In genomic region chr1:62374427-62375050, GRCm38 (mm10) we compare ENCODE assay signal across 23 mouse cellular contexts.
DNase-seq lines count a peak whose midpoint lies in the region; ATAC-seq and TF ChIP-seq lines count a peak whose summit lies in the region.
"Had no signal": no experiment of that assay in that cellular context is flagged by ENCODE, and none has a peak within 500 bp of the region (broad histone marks: within the 10 kb centered on the region; RNA-seq: fewer than 3 reads in every experiment).

No protein-coding gene starts in this region.

- intact Hi-C loops in gastrocnemius, adult 2 months (cut with DNase I), result no loop called here
- intact Hi-C loops in gastrocnemius, postnatal 14 days (cut with DNase I; ENCODE audit: low total_unique reads), result no loop called here

- no peak overlapping the region for H3K4me2 ChIP-seq in embryonic facial prominence, embryonic 11.5 days (ENCODE audit: low read depth, low read length)
- no peak overlapping the region for H3K4me2 ChIP-seq in limb, embryonic 11.5 days (ENCODE audit: low read depth, severe bottlenecking)
- H3K4me2 ChIP-seq: embryonic facial prominence, embryonic 13.5 days; forebrain, embryonic 13.5 days; hindbrain, embryonic 12.5 days had no signal

- WGBS in embryonic facial prominence, embryonic 11.5 days, result 38% methylated on average over 7 of the region's 7 CpGs
- 40% methylated on average over 7 of the region's 7 CpGs for WGBS in limb, embryonic 11.5 days

- no peaks in the 10 kb centered on the region for H3K27me3 ChIP-seq in embryonic facial prominence, embryonic 11.5 days (ENCODE audit: control insufficient read depth, insufficient read depth, low read length)
- no peaks in the 10 kb centered on the region for H3K27me3 ChIP-seq in limb, embryonic 11.5 days (ENCODE audit: control insufficient read depth, insufficient read depth, low read length)
- H3K27me3 ChIP-seq: forebrain, embryonic 13.5 days; heart, embryonic 13.5 days; Patski had no signal

- peak overlapping the region; percentile 51; the same call in 1 of the 2 replicates for H3K27ac ChIP-seq in gastrocnemius, adult 2 months
- no peak overlapping the region for H3K27ac ChIP-seq in embryonic facial prominence, embryonic 11.5 days (replicated peaks; ENCODE audit: low read depth, low read length)
- no peak overlapping the region for H3K27ac ChIP-seq in limb, embryonic 11.5 days (replicated peaks; ENCODE audit: low read depth, low read length)
- H3K27ac ChIP-seq: embryonic facial prominence, embryonic 13.5 days; forebrain, embryonic 13.5 days; heart, adult 2 months; heart, embryonic 13.5 days; hindbrain, embryonic 12.5 days; hindbrain, postnatal 0 days had no signal

- ATAC-seq in embryonic facial prominence, embryonic 11.5 days (replicated peaks; ENCODE audit: insufficient number of reproducible peaks, low FRiP score, low TSS enrichment, low read depth), result no peak
- ATAC-seq in limb, embryonic 11.5 days (ENCODE audit: insufficient number of reproducible peaks, low FRiP score, low TSS enrichment, low read depth), result no peak
- no peak for ATAC-seq in erythroblast, adult 5-6 weeks (replicated peaks; ENCODE audit: low FRiP score, poor library complexity, severe bottlenecking)
- ATAC-seq: activated CD4-positive, CD25-positive, alpha-beta regulatory T cell, adult 4 months; forebrain, embryonic 13.5 days; forebrain, postnatal 0 days; hindbrain, postnatal 0 days; Patski had no signal

- H3K4me1 ChIP-seq in embryonic facial prominence, embryonic 11.5 days (ENCODE audit: control insufficient read depth, insufficient read depth, low read length), result no peaks in the 10 kb centered on the region
- peaks cover 10% of the 10 kb centered on the region for H3K4me1 ChIP-seq in limb, embryonic 11.5 days (ENCODE audit: control insufficient read depth, insufficient read depth, low read length)
- H3K4me1 ChIP-seq: forebrain, embryonic 13.5 days; hindbrain, embryonic 12.5 days had no signal

- no peak for DNase-seq in gastrocnemius, adult 2 months
- no peak for DNase-seq in gastrocnemius, postnatal 14 days
- DNase-seq in embryo, embryonic 10.5 days (ENCODE audit: low spot score), result peak; percentile 45
- DNase-seq in embryonic facial prominence, embryonic 11.5 days (ENCODE audit: low spot score), result peak; percentile 58
- DNase-seq in limb, embryonic 11.5 days (ENCODE audit: low spot score), result peak; percentile 28
- no peak for DNase-seq in thymus, postnatal 14 days
- DNase-seq: adrenal gland, adult 2 months; adrenal gland, postnatal 25 days; cerebellum, adult 2 months; cerebellum, postnatal 10 days; forebrain, postnatal 0 days; gastrocnemius, postnatal 10 days; heart, adult 2 months; heart, postnatal 36 days; kidney, adult 11 months had no signal

- H3K9me3 ChIP-seq in embryonic facial prominence, embryonic 11.5 days (replicated peaks; ENCODE audit: control insufficient read depth, low read length), result no peaks in the 10 kb centered on the region
- H3K9me3 ChIP-seq in limb, embryonic 11.5 days (ENCODE audit: control insufficient read depth, low read length), result no peaks in the 10 kb centered on the region
- H3K9me3 ChIP-seq: heart, embryonic 13.5 days; hindbrain, embryonic 12.5 days had no signal

- TF ChIP-seq CTCF in gastrocnemius, adult 2 months (IDR thresholded peaks at IDR 0.05), result no peak

- no peak overlapping the region for H3K9ac ChIP-seq in embryonic facial prominence, embryonic 11.5 days (replicated peaks; ENCODE audit: low read length)
- no peak overlapping the region for H3K9ac ChIP-seq in limb, embryonic 11.5 days (ENCODE audit: low read length)
- H3K9ac ChIP-seq: embryonic facial prominence, embryonic 13.5 days; forebrain, embryonic 13.5 days; forebrain, postnatal 0 days; heart, embryonic 13.5 days; hindbrain, embryonic 12.5 days had no signal

- H3K4me3 ChIP-seq in gastrocnemius, adult 2 months, result no peak overlapping the region
- no peak overlapping the region for H3K4me3 ChIP-seq in embryonic facial prominence, embryonic 11.5 days (ENCODE audit: low read depth, low read length)
- no peak overlapping the region for H3K4me3 ChIP-seq in limb, embryonic 11.5 days (ENCODE audit: low read depth, low read length)
- H3K4me3 ChIP-seq: embryonic facial prominence, embryonic 13.5 days; forebrain, embryonic 13.5 days; heart, adult 2 months; heart, embryonic 13.5 days; hindbrain, embryonic 12.5 days had no signal

- no peaks in the 10 kb centered on the region for H3K36me3 ChIP-seq in embryonic facial prominence, embryonic 11.5 days (replicated peaks; ENCODE audit: control insufficient read depth, insufficient read depth, low read depth, low read length)
- no peaks in the 10 kb centered on the region for H3K36me3 ChIP-seq in limb, embryonic 11.5 days (ENCODE audit: control insufficient read depth, insufficient read depth, low read length)
- H3K36me3 ChIP-seq: embryonic facial prominence, embryonic 13.5 days; heart, embryonic 13.5 days; hindbrain, embryonic 12.5 days had no signal

Comparison
In these comparisons a context has a peak if more than half of its experiments do, and no peak if none do; other contexts are left out.
1. DNase-seq: peak in embryo, embryonic 10.5 days (single experiment), embryonic facial prominence, embryonic 11.5 days (single experiment) and limb, embryonic 11.5 days (single experiment); none in gastrocnemius, adult 2 months (single experiment), gastrocnemius, postnatal 14 days (single experiment) and thymus, postnatal 14 days (single experiment).